Mouse (Mus musculus) midbrain, embryonic 13.5 days (tissue): ENCODE measurements around the gene B4galt4. TPM values are rescaled to one million over a fixed set of nuclear protein-coding genes. Genes with fewer than 3 reads are reported as not detected.

ENCODE experiments used
- ATAC-seq: fragments of 200-750 bp; cut with Nextera tagmentation; 2 replicates; pipeline ENCODE4 v1.8.0; 2017; ENCODE audit warnings: mild to moderate bottlenecking, moderate TSS enrichment, moderate library complexity
- H3K27ac ChIP-seq: fragments of 300-500 bp; sonication (generic); 2 replicates; pipeline ENCODE4 v1.5.1; 2015; ENCODE audit warnings: inconsistent platforms, mild to moderate bottlenecking, moderate library complexity
- H3K27me3 ChIP-seq: fragments of 300-500 bp; sonication (generic); 2 replicates; pipeline ENCODE4 v1.6.1; 2015; ENCODE audit warnings: mild to moderate bottlenecking, inconsistent platforms
- H3K36me3 ChIP-seq: fragments of 300-500 bp; sonication (generic); 2 replicates; pipeline ENCODE4 v1.6.1; 2015; ENCODE audit warnings: mild to moderate bottlenecking, inconsistent platforms
- H3K4me1 ChIP-seq: fragments of 300-500 bp; sonication (generic); replicated peaks from 2 replicates; pipeline ENCODE4 v1.6.1; 2015; ENCODE audit warnings: inconsistent platforms
- H3K4me2 ChIP-seq: fragments of 300-500 bp; sonication (generic); replicated peaks from 2 replicates; pipeline ENCODE4 v1.6.1; 2015; ENCODE audit warnings: moderate library complexity, mild to moderate bottlenecking, inconsistent platforms
- H3K4me3 ChIP-seq: fragments of 300-500 bp; sonication (generic); replicated peaks from 2 replicates; pipeline ENCODE4 v1.5.1; 2015; ENCODE audit warnings: mild to moderate bottlenecking, inconsistent platforms
- H3K9ac ChIP-seq: fragments of 300-500 bp; sonication (generic); replicated peaks from 2 replicates; pipeline ENCODE4 v1.6.1; 2015; ENCODE audit warnings: mild to moderate bottlenecking, inconsistent platforms
- H3K9me3 ChIP-seq: fragments of 300-500 bp; sonication (generic); 2 replicates; pipeline ENCODE4 v1.6.1; 2016; ENCODE audit warnings: mild to moderate bottlenecking, inconsistent platforms
- WGBS: fragments of 180-500 bp; shearing (Covaris S2); methylation state at CpG from one replicate; pipeline ENCODE4 v1.1.7; 2015; 5-methylcytosine and 5-hydroxymethylcytosine counted together
- polyA plus RNA-seq: library from polyadenylated mRNA; unstranded; fragments of >200 nt; fragmentation: Nextera tagmentation; extraction: Ambion mirVana; gene quantifications from 2 replicates; pipeline ENCODE4 v1.2.1, GENCODE M21; 2015

The B4galt4 gene
- polyA plus RNA-seq, 1 experiment from 2014 or later: 24.9 TPM

GRCm38 (mm10) chr16:38760239-38760638, 18.2 kb downstream of the B4galt4 start:
- H3K4me2 ChIP-seq: no peak overlapping the region
- no peak overlapping the region for H3K27ac ChIP-seq
- H3K4me1 ChIP-seq: no peaks in the 10 kb centered on the region
- peaks cover 25% of the 10 kb centered on the region for H3K36me3 ChIP-seq
- ATAC-seq: no peak
- no peaks in the 10 kb centered on the region for H3K9me3 ChIP-seq
- H3K27me3 ChIP-seq: no peaks in the 10 kb centered on the region
- H3K4me3 ChIP-seq: no peak overlapping the region
- WGBS: 96% methylated on average over 5 of the region's 5 CpGs
- H3K9ac ChIP-seq: no peak overlapping the region

GRCm38 (mm10) chr16:38760834-38761375, 18.8 kb downstream of the B4galt4 start:
- no peak for ATAC-seq
- Histone ChIP-seq H3K27ac (no peak overlapping the region), H3K4me2 (no peak overlapping the region), H3K36me3 (peaks cover 25% of the 10 kb centered on the region), H3K4me3 (no peak overlapping the region), H3K4me1 (no peaks in the 10 kb centered on the region), H3K27me3 (no peaks in the 10 kb centered on the region), H3K9me3 (no peaks in the 10 kb centered on the region), H3K9ac (no peak overlapping the region)
- WGBS: 91% methylated on average over 6 of the region's 6 CpGs

GRCm38 (mm10) chr16:38761972-38762371, 19.9 kb downstream of the B4galt4 start:
- ATAC-seq: no peak
- H3K36me3 ChIP-seq: peaks cover 29% of the 10 kb centered on the region
- no peak overlapping the region for H3K9ac ChIP-seq
- no peak overlapping the region for H3K4me3 ChIP-seq
- no peak overlapping the region for H3K4me2 ChIP-seq
- no peaks in the 10 kb centered on the region for H3K9me3 ChIP-seq
- H3K27me3 ChIP-seq: no peaks in the 10 kb centered on the region
- WGBS: 87% methylated on average over 5 of the region's 5 CpGs
- no peak overlapping the region for H3K27ac ChIP-seq
- H3K4me1 ChIP-seq: no peaks in the 10 kb centered on the region

GRCm38 (mm10) chr16:38762401-38762800, 20.3 kb downstream of the B4galt4 start:
- peaks cover 33% of the 10 kb centered on the region for H3K36me3 ChIP-seq
- 81% methylated on average over 8 of the region's 8 CpGs for WGBS

GRCm38 (mm10) chr16:38763508-38763907, 21.4 kb downstream of the B4galt4 start:
- peaks cover 36% of the 10 kb centered on the region for H3K36me3 ChIP-seq
- no peak for ATAC-seq
- H3K9ac ChIP-seq: no peak overlapping the region
- no peak overlapping the region for H3K4me3 ChIP-seq
- H3K4me1 ChIP-seq: no peaks in the 10 kb centered on the region
- WGBS: 90% methylated on average over 4 of the region's 4 CpGs
- no peak overlapping the region for H3K4me2 ChIP-seq
- H3K27me3 ChIP-seq: no peaks in the 10 kb centered on the region
- no peaks in the 10 kb centered on the region for H3K9me3 ChIP-seq
- no peak overlapping the region for H3K27ac ChIP-seq

More at GRCm38 (mm10) chr16:38762401-38762800, 20.3 kb downstream of the B4galt4 start:
- Histone ChIP-seq H3K9ac (no peak overlapping the region), H3K4me2 (no peak overlapping the region), H3K4me3 (no peak overlapping the region), H3K9me3 (no peaks in the 10 kb centered on the region), H3K27ac (no peak overlapping the region), H3K4me1 (no peaks in the 10 kb centered on the region), H3K27me3 (no peaks in the 10 kb centered on the region)
- no peak for ATAC-seq

- Histone ChIP-seq H3K36me3 (peaks cover 33% of the 10 kb centered on the region), H3K27me3 (no peaks in the 10 kb centered on the region), H3K4me3 (no peak overlapping the region), H3K9ac (no peak overlapping the region), H3K4me1 (no peaks in the 10 kb centered on the region), H3K27ac (no peak overlapping the region), H3K9me3 (no peaks in the 10 kb centered on the region), H3K4me2 (no peak overlapping the region)
- 81% methylated on average over 3 of the region's 3 CpGs for WGBS
- no peak for ATAC-seq
Observed at GRCm38 (mm10) chr16:38766671-38767070, 24.6 kb downstream of the B4galt4 start.

GRCm38 (mm10) chr16:38767761-38768160, 25.7 kb downstream of the B4galt4 start:
- H3K4me1 ChIP-seq: no peaks in the 10 kb centered on the region
- no peak for ATAC-seq
- no peaks in the 10 kb centered on the region for H3K9me3 ChIP-seq
- 87% methylated on average over 8 of the region's 8 CpGs for WGBS
- peaks cover 33% of the 10 kb centered on the region for H3K36me3 ChIP-seq
- no peak overlapping the region for H3K9ac ChIP-seq
- no peak overlapping the region for H3K4me2 ChIP-seq
- H3K27me3 ChIP-seq: no peaks in the 10 kb centered on the region
- H3K4me3 ChIP-seq: no peak overlapping the region
- no peak overlapping the region for H3K27ac ChIP-seq

- WGBS: 96% methylated on average over 8 of the region's 8 CpGs
- Histone ChIP-seq H3K27ac (no peak overlapping the region), H3K9ac (no peak overlapping the region), H3K4me2 (no peak overlapping the region), H3K27me3 (no peaks in the 10 kb centered on the region), H3K4me3 (no peak overlapping the region), H3K36me3 (peaks cover 29% of the 10 kb centered on the region), H3K9me3 (no peaks in the 10 kb centered on the region), H3K4me1 (no peaks in the 10 kb centered on the region)
- no peak for ATAC-seq
Observed at GRCm38 (mm10) chr16:38768386-38768785, 26.3 kb downstream of the B4galt4 start.

- 91% methylated on average over 9 of the region's 9 CpGs for WGBS
- H3K4me1 ChIP-seq: no peaks in the 10 kb centered on the region
- H3K27me3 ChIP-seq: no peaks in the 10 kb centered on the region
- no peak overlapping the region for H3K9ac ChIP-seq
- H3K27ac ChIP-seq: no peak overlapping the region
- H3K36me3 ChIP-seq: peaks cover 27% of the 10 kb centered on the region
- H3K4me2 ChIP-seq: no peak overlapping the region
- ATAC-seq: no peak
- no peak overlapping the region for H3K4me3 ChIP-seq
- no peaks in the 10 kb centered on the region for H3K9me3 ChIP-seq
Observed at GRCm38 (mm10) chr16:38769529-38769928, 27.5 kb downstream of the B4galt4 start.

- no peak overlapping the region for H3K4me2 ChIP-seq
- H3K36me3 ChIP-seq: peaks cover 27% of the 10 kb centered on the region
- H3K9me3 ChIP-seq: no peaks in the 10 kb centered on the region
- no peak for ATAC-seq
- no peaks in the 10 kb centered on the region for H3K4me1 ChIP-seq
- 93% methylated on average over 6 of the region's 6 CpGs for WGBS
- no peak overlapping the region for H3K9ac ChIP-seq
- H3K27me3 ChIP-seq: no peaks in the 10 kb centered on the region
- H3K27ac ChIP-seq: no peak overlapping the region
- H3K4me3 ChIP-seq: no peak overlapping the region
Observed at GRCm38 (mm10) chr16:38771145-38771544, 29.1 kb downstream of the B4galt4 start.

GRCm38 (mm10) chr16:38772906-38773496, 30.9 kb downstream of the B4galt4 start:
- WGBS: 76% methylated on average over 12 of the region's 12 CpGs
- no peak for ATAC-seq

GRCm38 (mm10) chr16:38774964-38775746, 33.1 kb downstream of the B4galt4 start:
- no peaks in the 10 kb centered on the region for H3K9me3 ChIP-seq
- no peak overlapping the region for H3K9ac ChIP-seq
- no peak overlapping the region for H3K4me2 ChIP-seq
- 70% methylated on average over 7 of the region's 7 CpGs for WGBS
- H3K4me3 ChIP-seq: no peak overlapping the region
- ATAC-seq: no peak
- no peak overlapping the region for H3K27ac ChIP-seq
- no peaks in the 10 kb centered on the region for H3K27me3 ChIP-seq
- no peaks in the 10 kb centered on the region for H3K4me1 ChIP-seq
- H3K36me3 ChIP-seq: no peaks in the 10 kb centered on the region

More at GRCm38 (mm10) chr16:38772906-38773496, 30.9 kb downstream of the B4galt4 start:
- Histone ChIP-seq H3K4me2 (no peak overlapping the region), H3K9me3 (no peaks in the 10 kb centered on the region), H3K36me3 (peaks cover 13% of the 10 kb centered on the region), H3K4me1 (no peaks in the 10 kb centered on the region), H3K9ac (no peak overlapping the region), H3K4me3 (no peak overlapping the region), H3K27ac (no peak overlapping the region), H3K27me3 (no peaks in the 10 kb centered on the region)
